Mouse (Mus musculus): ENCODE measurements around the gene Gpatch2l.
A peak's percentile ranks its signal among the peaks of the same experiment; 100 is the strongest.

Gene Gpatch2l

GRCm38 (mm10) chr12:86241604-86242536 is at the start of gene Gpatch2l:
Gene Gpatch2l (plus strand): TSS chr12:86241858.
- DNase-seq (ENCODE audit: low spot score in 2 of 2): peak; percentile 84 to 97

GRCm38 (mm10) chr12:86192036-86192449 is 49.6 kb upstream of the Gpatch2l start:
- DNase-seq (ENCODE audit: low spot score in 2 of 2): no peak

GRCm38 (mm10) chr12:86196944-86197343 is 44.7 kb upstream of the Gpatch2l start:
- no peak for DNase-seq (ENCODE audit: low spot score in 2 of 2)

GRCm38 (mm10) chr12:86203443-86204057 is 38.1 kb upstream of the Gpatch2l start:
- no peak for DNase-seq (ENCODE audit: low spot score in 2 of 2)

GRCm38 (mm10) chr12:86211099-86211520 is 30.5 kb upstream of the Gpatch2l start:
- DNase-seq (ENCODE audit: low spot score in 2 of 2): no peak

GRCm38 (mm10) chr12:86212693-86213470 is 28.8 kb upstream of the Gpatch2l start:
- no peak for DNase-seq (ENCODE audit: low spot score in 2 of 2)

GRCm38 (mm10) chr12:86214201-86214600 is 27.5 kb upstream of the Gpatch2l start:
- no peak for DNase-seq (ENCODE audit: low spot score in 2 of 2)

GRCm38 (mm10) chr12:86216687-86217421 is 24.8 kb upstream of the Gpatch2l start:
- no peak for DNase-seq (ENCODE audit: low spot score in 2 of 2)

GRCm38 (mm10) chr12:86220200-86221021 is 21.2 kb upstream of the Gpatch2l start:
- peak in 1 of 2 experiments; percentile 13 for DNase-seq (ENCODE audit: low spot score in 2 of 2)

- DNase-seq (ENCODE audit: low spot score in 2 of 2): no peak
Observed at GRCm38 (mm10) chr12:86221074-86221703, 20.5 kb upstream of the Gpatch2l start.

- no peak for DNase-seq (ENCODE audit: low spot score in 2 of 2)
Observed at GRCm38 (mm10) chr12:86234295-86234694, 7.4 kb upstream of the Gpatch2l start.

GRCm38 (mm10) chr12:86238736-86239135 is 2.9 kb upstream of the Gpatch2l start:
- DNase-seq (ENCODE audit: low spot score in 2 of 2): no peak

GRCm38 (mm10) chr12:86242563-86242962 is 905 bp downstream of the Gpatch2l start:
- DNase-seq (ENCODE audit: low spot score in 2 of 2): no peak

- no peak for DNase-seq (ENCODE audit: low spot score in 2 of 2)
Observed at GRCm38 (mm10) chr12:86243936-86244335, 2.3 kb downstream of the Gpatch2l start.

- no peak for DNase-seq (ENCODE audit: low spot score in 2 of 2)
Observed at GRCm38 (mm10) chr12:86250183-86250582, 8.5 kb downstream of the Gpatch2l start.

- DNase-seq (ENCODE audit: low spot score in 2 of 2): no peak
Observed at GRCm38 (mm10) chr12:86254910-86255309, 13.3 kb downstream of the Gpatch2l start.

- no peak for DNase-seq (ENCODE audit: low spot score in 2 of 2)
Observed at GRCm38 (mm10) chr12:86271626-86272025, 30.0 kb downstream of the Gpatch2l start.

- DNase-seq (ENCODE audit: low spot score in 2 of 2): no peak
Observed at GRCm38 (mm10) chr12:86274246-86274645, 32.6 kb downstream of the Gpatch2l start.

- no peak for DNase-seq (ENCODE audit: low spot score in 2 of 2)
Observed at GRCm38 (mm10) chr12:86275731-86276130, 34.1 kb downstream of the Gpatch2l start.

GRCm38 (mm10) chr12:86276463-86276862 is 34.8 kb downstream of the Gpatch2l start:
- DNase-seq (ENCODE audit: low spot score in 2 of 2): no peak

All from left cerebral cortex, adult 9 months (tissue).